Mouse (Mus musculus) forebrain, embryonic 13.5 days (tissue): ENCODE measurements around the gene Gje1. TPM values are rescaled to one million over a fixed set of nuclear protein-coding genes. Genes with fewer than 3 reads are reported as not detected.

ENCODE experiments used
- ATAC-seq: fragments of 200-750 bp; cut with Nextera tagmentation; 2 replicates; pipeline ENCODE4 v1.8.0; 2017
- H3K27ac ChIP-seq: fragments of 300-500 bp; sonication (generic); 2 replicates; pipeline ENCODE4 v1.5.1; 2015; ENCODE audit warnings: inconsistent platforms, mild to moderate bottlenecking, moderate library complexity
- H3K27me3 ChIP-seq: fragments of 300-500 bp; sonication (generic); 2 replicates; pipeline ENCODE4 v1.6.1; 2015; ENCODE audit warnings: mild to moderate bottlenecking, inconsistent platforms
- H3K36me3 ChIP-seq: fragments of 300-500 bp; sonication (generic); 2 replicates; pipeline ENCODE4 v1.6.1; 2015; ENCODE audit warnings: mild to moderate bottlenecking, inconsistent platforms; ENCODE audit not compliant: poor library complexity, severe bottlenecking
- H3K4me1 ChIP-seq: fragments of 300-500 bp; sonication (generic); 2 replicates; pipeline ENCODE4 v1.6.1; 2015; ENCODE audit warnings: inconsistent platforms
- H3K4me2 ChIP-seq: fragments of 300-500 bp; sonication (generic); 2 replicates; pipeline ENCODE4 v1.6.1; 2015; ENCODE audit warnings: inconsistent platforms, mild to moderate bottlenecking, moderate library complexity
- H3K4me3 ChIP-seq: fragments of 300-500 bp; sonication (generic); 2 replicates; pipeline ENCODE4 v1.5.1; 2015; ENCODE audit warnings: mild to moderate bottlenecking, inconsistent platforms
- H3K9ac ChIP-seq: fragments of 300-500 bp; sonication (generic); 2 replicates; pipeline ENCODE4 v1.6.1; 2015; ENCODE audit warnings: mild to moderate bottlenecking, inconsistent platforms
- H3K9me3 ChIP-seq: fragments of 300-500 bp; sonication (generic); replicated peaks from 2 replicates; pipeline ENCODE4 v1.6.1; 2016; ENCODE audit warnings: inconsistent platforms
- WGBS: fragments of 180-500 bp; shearing (Covaris S2); methylation state at CpG from one replicate; pipeline ENCODE4 v1.1.7; 2015; 5-methylcytosine and 5-hydroxymethylcytosine counted together
- polyA plus RNA-seq: library from polyadenylated mRNA; unstranded; fragments of >200 nt; fragmentation: Nextera tagmentation; extraction: Ambion mirVana; gene quantifications from 2 replicates; pipeline ENCODE4 v1.2.1, GENCODE M21; 2015

Gje1 gene
- polyA plus RNA-seq, 1 experiment from 2014 or later: not detected

- H3K4me3 ChIP-seq: no peak overlapping the region
- 91% methylated on average over 2 of the region's 2 CpGs for WGBS
- no peak for ATAC-seq
- H3K9me3 ChIP-seq: no peaks in the 10 kb centered on the region
- H3K4me1 ChIP-seq: no peaks in the 10 kb centered on the region
- H3K4me2 ChIP-seq: no peak overlapping the region
- H3K9ac ChIP-seq: no peak overlapping the region
- H3K36me3 ChIP-seq: peaks cover 27% of the 10 kb centered on the region
- no peaks in the 10 kb centered on the region for H3K27me3 ChIP-seq
- H3K27ac ChIP-seq: no peak overlapping the region
These were observed 51.9 kb downstream of the Gje1 start for GRCm38 (mm10) chr10:14666147-14666546.

Other genes starting within 250 kb of the Gje1 start
- gene Adgrg6, start 172.6 kb downstream of the Gje1 start, polyA plus RNA-seq: 0.31 and 0.37 TPM in 2 replicates
- 173 and 187 TPM in 2 replicates for gene Vta1, start 12.7 kb downstream of the Gje1 start, polyA plus RNA-seq
- 0.84 and 0.88 TPM in 2 replicates for gene Nmbr, start 12.6 kb downstream of the Gje1 start, polyA plus RNA-seq